Mouse (Mus musculus) gastrocnemius, adult 2 months (tissue): Measurements from ENCODE around the gene Abca8a. TPM values are rescaled to one million over a fixed set of nuclear protein-coding genes. Genes with fewer than 3 reads are reported as not detected.

ENCODE experiments used
- DNase-seq: peaks from one replicate; pipeline ENCODE4 v3.0.0; 2022
- H3K27ac ChIP-seq: fragments of 200-600 bp; 2 replicates; pipeline ENCODE4 v1.8.1; 2022; ENCODE audit warnings: mild to moderate bottlenecking
- H3K4me3 ChIP-seq: fragments of 200-600 bp; 2 replicates; pipeline ENCODE4 v1.8.1; 2022; ENCODE audit warnings: mild to moderate bottlenecking, moderate library complexity
- CTCF ChIP-seq: fragments of 200-600 bp; IDR thresholded peaks from 2 replicates; pipeline ENCODE4 v1.8.1; 2022; ENCODE audit warnings: antibody characterized with exemption, mild to moderate bottlenecking, moderate library complexity
- intact Hi-C: fragments of 180-260 bp; cut with DNase I; formaldehyde crosslinking; loops from one replicate; pipeline ENCODE4 v1.15.1; 2025
- long read RNA-seq, 2 experiments: library from polyadenylated mRNA; stranded (forward); transcript quantifications; one replicate each; pipeline ENCODE4 v2.0.0; 2021
- total RNA-seq, 2 experiments: library from RNA; stranded (reverse); gene quantifications; 2 replicates each; pipeline ENCODE4 v1.2.3; 2021

Abca8a gene
- total RNA-seq = 10 to 100 TPM; 37.7 to 44.9 TPM
- long read RNA-seq, experiment 1, full-length matches to known transcripts = 1 of 10 reads
- long read RNA-seq, experiment 1, partial matches to known transcripts = 8 of 10 reads
- long read RNA-seq, experiment 1, other reads (novel, unspliced or antisense) = 1 of 10 reads
- long read RNA-seq, experiment 2, full-length matches to known transcripts = 2 of 6 reads
- long read RNA-seq, experiment 2, partial matches to known transcripts = 4 of 6 reads
- long read RNA-seq, experiment 2, other reads (novel, unspliced or antisense) = 0 of 6 reads

GRCm38 (mm10) chr11:110095858-110096257 is at the start of gene Abca8a:
Gene Abca8a (minus strand): TSS chr11:110095978.
- TF ChIP-seq CTCF = no peak
- no peak for DNase-seq
- intact Hi-C loops = no loop called here
- H3K27ac ChIP-seq = peak within 1 kb of the TSS; percentile 82
- peak within 1 kb of the TSS; percentile 72 for H3K4me3 ChIP-seq

- TF ChIP-seq CTCF = no peak
- Histone ChIP-seq H3K27ac (no peak overlapping the region), H3K4me3 (no peak overlapping the region)
- DNase-seq = no peak
- intact Hi-C loops = no loop called here
Measured at GRCm38 (mm10) chr11:110145421-110145820, 49.6 kb upstream of the Abca8a start.

- no peak for TF ChIP-seq CTCF
- no peak overlapping the region for H3K4me3 ChIP-seq
- intact Hi-C loops = no loop called here
- no peak for DNase-seq
- H3K27ac ChIP-seq = no peak overlapping the region
Measured at GRCm38 (mm10) chr11:110130760-110131159, 35.0 kb upstream of the Abca8a start.

GRCm38 (mm10) chr11:110111137-110111536 is 15.4 kb upstream of the Abca8a start:
- no peak overlapping the region for H3K4me3 ChIP-seq
- intact Hi-C loops = loop anchor here (2.0 kb wide), 1 partner anchor 238 kb away; no protein-coding TSS in a partner anchor
- H3K27ac ChIP-seq = no peak overlapping the region
- TF ChIP-seq CTCF = peak; percentile 55
- no peak for DNase-seq

GRCm38 (mm10) chr11:110101437-110101836 is 5.7 kb upstream of the Abca8a start:
- no peak overlapping the region for H3K4me3 ChIP-seq
- intact Hi-C loops = no loop called here
- no peak for DNase-seq
- no peak for TF ChIP-seq CTCF
- no peak overlapping the region for H3K27ac ChIP-seq

- no peak for DNase-seq
- no peak for TF ChIP-seq CTCF
- Histone ChIP-seq H3K27ac (no peak overlapping the region), H3K4me3 (no peak overlapping the region)
- intact Hi-C loops = no loop called here
Measured at GRCm38 (mm10) chr11:110098901-110099300, 3.1 kb upstream of the Abca8a start.

- no peak for TF ChIP-seq CTCF
- H3K4me3 ChIP-seq = peak overlapping the region; percentile 40
- DNase-seq = no peak
- intact Hi-C loops = no loop called here
- peak overlapping the region; percentile 67; the same call in 1 of the 2 replicates for H3K27ac ChIP-seq
Measured at GRCm38 (mm10) chr11:110097465-110097864, 1.7 kb upstream of the Abca8a start.

DNA sequence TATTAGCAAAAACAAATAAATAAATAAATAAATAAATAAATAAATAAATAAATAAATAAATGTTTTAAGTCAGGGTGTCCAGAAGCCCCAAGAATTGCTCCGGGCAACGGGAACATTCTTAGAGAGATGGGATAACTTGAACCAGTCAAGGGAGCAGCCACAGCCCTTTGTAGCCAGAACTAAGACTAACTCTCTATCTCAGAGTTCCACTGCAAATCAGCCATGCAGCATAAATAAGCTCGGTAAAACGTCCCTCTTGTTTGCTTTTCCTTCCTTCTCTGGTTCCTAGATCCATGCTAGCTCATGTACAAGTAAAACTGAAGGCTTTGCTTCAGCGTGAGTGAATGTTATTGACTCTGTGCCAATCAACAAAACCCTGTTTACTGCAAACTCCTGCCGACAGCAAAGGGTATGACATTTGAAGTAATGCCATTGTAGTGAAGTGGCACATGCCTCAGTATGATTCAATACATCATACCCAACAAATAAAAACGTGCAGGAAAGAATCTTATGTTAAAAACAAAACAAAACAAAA is 865 bp downstream of the Abca8a start:
- DNase-seq = no peak
- no peak; the same call in 1 of the 2 replicates for TF ChIP-seq CTCF
- peak overlapping the region; percentile 72 for H3K4me3 ChIP-seq
- intact Hi-C loops = no loop called here
- peak overlapping the region; percentile 82 for H3K27ac ChIP-seq

DNA sequence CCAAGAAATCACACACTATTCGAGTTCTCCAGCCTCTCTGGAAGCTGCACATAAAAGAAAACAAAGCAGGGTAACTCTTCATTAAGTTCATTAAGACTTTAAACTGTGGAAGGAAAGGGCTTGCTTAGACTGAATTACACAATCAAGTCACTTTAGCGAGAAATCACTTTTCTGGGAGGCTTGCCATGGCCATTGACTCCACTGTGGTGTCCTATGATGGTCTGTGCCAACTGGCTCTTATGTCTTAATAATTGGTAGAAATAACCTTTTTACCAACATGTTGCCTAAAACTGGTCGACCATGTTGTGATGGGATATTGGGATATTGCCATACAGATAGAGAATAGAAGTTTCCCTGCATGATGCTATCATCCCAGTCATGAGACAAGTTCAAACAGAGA is 1.5 kb downstream of the Abca8a start:
- no peak for TF ChIP-seq CTCF
- peak; percentile 41 for DNase-seq
- H3K27ac ChIP-seq = peak overlapping the region; percentile 82

DNA sequence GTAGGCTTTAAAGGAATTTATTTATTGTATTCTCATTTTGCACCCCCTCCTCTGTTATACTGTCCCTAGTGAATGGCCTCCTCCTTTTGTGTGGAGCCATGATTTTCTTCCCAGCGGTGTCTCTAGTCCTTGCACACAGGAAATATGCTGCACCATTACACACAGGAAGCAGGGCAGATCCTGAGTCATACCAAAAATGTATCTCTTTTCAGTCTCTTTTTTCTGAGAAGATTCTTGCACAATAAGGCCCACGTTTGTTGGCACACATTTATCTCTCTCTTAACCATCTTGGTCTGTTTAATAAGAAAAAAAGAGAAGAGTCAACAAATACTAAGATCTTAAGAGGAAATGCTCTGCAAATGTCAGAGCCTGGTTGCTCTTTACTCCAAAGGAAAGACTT is 4.5 kb downstream of the Abca8a start:
- Histone ChIP-seq H3K4me3 (peak overlapping the region; percentile 72; the same call in 1 of the 2 replicates), H3K27ac (peak overlapping the region; percentile 6; the same call in 1 of the 2 replicates)
- no peak for DNase-seq
- intact Hi-C loops = no loop called here
- no peak for TF ChIP-seq CTCF

More for the DNA sequence above, 1.5 kb downstream of the Abca8a start:
- H3K4me3 ChIP-seq = peak overlapping the region; percentile 72
- intact Hi-C loops = no loop called here

GRCm38 (mm10) chr11:110072158-110072557 is 23.6 kb downstream of the Abca8a start:
- TF ChIP-seq CTCF = no peak
- Histone ChIP-seq H3K4me3 (no peak overlapping the region), H3K27ac (no peak overlapping the region)
- intact Hi-C loops = no loop called here
- no peak for DNase-seq

- intact Hi-C loops = no loop called here
- peak; percentile 42 for DNase-seq
- H3K27ac ChIP-seq = no peak overlapping the region; the same call in 1 of the 2 replicates
- H3K4me3 ChIP-seq = no peak overlapping the region
- no peak for TF ChIP-seq CTCF
Measured at GRCm38 (mm10) chr11:110061032-110061431, 34.7 kb downstream of the Abca8a start.

- no peak for TF ChIP-seq CTCF
- Histone ChIP-seq H3K4me3 (no peak overlapping the region), H3K27ac (no peak overlapping the region)
- no peak for DNase-seq
- intact Hi-C loops = no loop called here
Measured at GRCm38 (mm10) chr11:110060127-110060526, 35.7 kb downstream of the Abca8a start.

GRCm38 (mm10) chr11:110053681-110054080 is 42.1 kb downstream of the Abca8a start:
- H3K4me3 ChIP-seq = no peak overlapping the region
- H3K27ac ChIP-seq = no peak overlapping the region
- no peak for DNase-seq
- TF ChIP-seq CTCF = no peak
- intact Hi-C loops = no loop called here
